Mouse (Mus musculus): ENCODE measurements around the gene Gtf2f2.

- no peak for TF ChIP-seq MYOD1 (IDR thresholded peaks at IDR 0.05; ENCODE audit: control insufficient read depth in 1 of 3, insufficient read length in 2 of 3, low read depth in 2 of 3)
- TF ChIP-seq MAX (IDR thresholded peaks at IDR 0.05; ENCODE audit: low read depth): no peak
- no peak for TF ChIP-seq CEBPB (IDR thresholded peaks at IDR 0.05; ENCODE audit: insufficient read depth, poor library complexity, severe bottlenecking)
- TF ChIP-seq USF1 (IDR thresholded peaks at IDR 0.05; ENCODE audit: low read depth): no peak
- TF ChIP-seq POLR2A (IDR thresholded peaks at IDR 0.05; ENCODE audit: insufficient read length, low read depth): no peak
- TF ChIP-seq E2F4 (IDR thresholded peaks at IDR 0.05; ENCODE audit: insufficient read depth): no peak
- TF ChIP-seq TCF12 (IDR thresholded peaks at IDR 0.05; ENCODE audit: insufficient read depth, poor library complexity, severe bottlenecking): no peak
- TF ChIP-seq POLR2AphosphoS2 (IDR thresholded peaks at IDR 0.05; ENCODE audit: insufficient read length, low read depth): no peak
- TF ChIP-seq MYOG (IDR thresholded peaks at IDR 0.05; ENCODE audit: control insufficient read depth in 1 of 3, insufficient read depth in 1 of 3, insufficient read length in 2 of 3, low read depth in 2 of 3): no peak
These were observed 63.0 kb downstream of the Gtf2f2 start for GRCm38 (mm10) chr14:75947674-75948073.
